Mouse (Mus musculus) lung, adult 2 months (tissue): Measurements from ENCODE around the gene Myo1h.

Source experiments
- CTCF ChIP-seq: fragments of 200-500 bp; IDR thresholded peaks from 2 replicates; pipeline ENCODE4 v1.5.1; 2011; ENCODE audit warnings: mild to moderate bottlenecking, low read length, control low read depth; ENCODE audit not compliant: insufficient read depth
- POLR2A ChIP-seq: fragments of 200-500 bp; IDR thresholded peaks from 2 replicates; pipeline ENCODE4 v1.6.1; 2011; ENCODE audit warnings: low read depth, mild to moderate bottlenecking, control low read depth, low read length, borderline replicate concordance; ENCODE audit errors: extremely low read depth

GRCm38 (mm10) chr5:114306496-114306895 is 17.5 kb downstream of the Myo1h start:
- no peak for TF ChIP-seq POLR2A
- no peak for TF ChIP-seq CTCF
